Mouse (Mus musculus): ENCODE results near the gene Gpr161. TPM values are rescaled to one million over a fixed set of nuclear protein-coding genes. Genes with fewer than 3 reads are reported as not detected.

Gene Gpr161
- polyA plus RNA-seq, 1 experiment, result 1.4 TPM

DNA sequence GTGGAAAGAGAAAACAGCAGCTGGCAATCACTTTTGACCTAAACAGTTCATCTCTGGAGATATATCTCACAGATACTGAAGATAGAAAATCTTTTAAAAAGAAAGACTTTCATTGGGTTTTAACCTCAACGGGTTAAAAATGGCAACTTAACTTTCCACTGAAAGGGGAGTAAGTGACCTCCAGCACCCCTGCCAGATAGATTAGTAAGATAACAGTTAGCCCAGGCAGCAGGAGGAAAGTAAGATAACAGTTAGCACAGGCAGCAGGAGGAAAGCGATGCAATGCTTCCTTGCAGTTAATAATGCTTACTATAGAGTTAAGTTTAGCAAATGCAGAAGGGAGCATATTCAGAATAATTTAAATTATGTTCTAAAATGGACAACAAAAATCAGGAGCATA, 60.8 kb downstream of the Gpr161 start:
- 32% methylated on average over 2 of the region's 2 CpGs for WGBS
- Histone ChIP-seq H3K4me3 (ENCODE audit: insufficient read depth, low read depth, low read length) (no peak overlapping the region), H3K36me3 (ENCODE audit: control insufficient read depth, insufficient read depth, low read length) (peaks cover 3% of the 10 kb centered on the region), H3K27me3 (replicated peaks; ENCODE audit: control insufficient read depth, insufficient read depth, low read length) (no peaks in the 10 kb centered on the region), H3K4me1 (ENCODE audit: control insufficient read depth, insufficient read depth, low read length) (no peaks in the 10 kb centered on the region; the same call in 1 of the 2 replicates), H3K27ac (ENCODE audit: insufficient read depth, low read depth, low read length) (no peak overlapping the region)
- DNase-seq, result no peak
- no peak for TF ChIP-seq CTCF (conservative IDR thresholded peaks at IDR 0.05; ENCODE audit: insufficient read depth, insufficient read length, low read depth, low read length)
- no peak for TF ChIP-seq POLR2A (IDR thresholded peaks at IDR 0.05; ENCODE audit: low read depth, low read length)

DNA sequence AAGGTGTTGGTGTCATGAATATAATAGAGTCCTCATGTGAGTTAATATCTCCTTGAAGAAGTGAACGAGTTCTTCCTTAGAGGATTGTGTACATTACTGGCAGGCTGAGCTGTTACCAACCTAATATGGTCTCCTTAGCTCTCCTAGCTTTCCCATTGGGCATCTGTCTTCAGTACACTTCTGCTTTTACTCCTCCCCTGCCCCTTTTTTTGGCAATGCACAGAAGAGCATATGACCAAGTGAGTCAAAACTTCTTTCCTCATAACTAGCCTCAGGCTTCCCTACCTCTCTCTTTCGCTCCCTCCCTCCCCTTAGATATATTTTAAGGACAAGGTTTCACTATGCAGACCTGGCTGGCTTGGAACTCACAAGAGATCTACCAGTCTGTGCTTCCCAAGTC, 67.7 kb downstream of the Gpr161 start:
- Histone ChIP-seq H3K36me3 (ENCODE audit: control insufficient read depth, insufficient read depth, low read length) (no peaks in the 10 kb centered on the region; the same call in 1 of the 2 replicates), H3K4me3 (ENCODE audit: insufficient read depth, low read depth, low read length) (no peak overlapping the region), H3K27me3 (replicated peaks; ENCODE audit: control insufficient read depth, insufficient read depth, low read length) (no peaks in the 10 kb centered on the region), H3K4me1 (ENCODE audit: control insufficient read depth, insufficient read depth, low read length) (no peaks in the 10 kb centered on the region), H3K27ac (ENCODE audit: insufficient read depth, low read depth, low read length) (no peak overlapping the region)
- no peak for TF ChIP-seq POLR2A (IDR thresholded peaks at IDR 0.05; ENCODE audit: low read depth, low read length)
- no peak for TF ChIP-seq CTCF (conservative IDR thresholded peaks at IDR 0.05; ENCODE audit: insufficient read depth, insufficient read length, low read depth, low read length)
- no peak for DNase-seq
- WGBS, result 81% methylated on average over 2 of the region's 2 CpGs

DNA sequence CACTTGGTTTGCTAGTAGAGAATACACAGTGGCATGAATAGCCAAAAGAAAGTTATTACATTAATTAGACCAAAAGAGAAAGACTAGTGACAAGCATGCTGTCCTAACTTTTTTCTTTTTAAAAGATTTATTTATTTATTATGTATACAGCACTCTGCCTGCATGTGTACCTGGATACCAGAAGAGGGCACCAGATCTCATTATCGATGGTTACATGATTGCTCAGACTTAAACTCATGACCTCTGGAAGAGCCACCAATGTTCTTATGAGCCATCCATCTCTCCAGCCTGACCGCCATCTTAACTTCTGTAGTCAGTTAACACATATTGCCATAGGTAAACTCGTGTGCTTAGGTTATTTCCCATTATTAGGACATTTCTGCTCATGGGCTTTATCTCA, 69.5 kb downstream of the Gpr161 start:
- H3K4me1 ChIP-seq (ENCODE audit: control insufficient read depth, insufficient read depth, low read length), result peaks cover 3% of the 10 kb centered on the region; the same call in 1 of the 2 replicates
- H3K27me3 ChIP-seq (replicated peaks; ENCODE audit: control insufficient read depth, insufficient read depth, low read length), result no peaks in the 10 kb centered on the region
- H3K4me3 ChIP-seq (ENCODE audit: insufficient read depth, low read depth, low read length), result no peak overlapping the region
- no peak for DNase-seq
- TF ChIP-seq CTCF (conservative IDR thresholded peaks at IDR 0.05; ENCODE audit: insufficient read depth, insufficient read length, low read depth, low read length), result no peak
- no peak for TF ChIP-seq POLR2A (IDR thresholded peaks at IDR 0.05; ENCODE audit: low read depth, low read length)
- H3K36me3 ChIP-seq (ENCODE audit: control insufficient read depth, insufficient read depth, low read length), result no peaks in the 10 kb centered on the region; the same call in 1 of the 2 replicates
- H3K27ac ChIP-seq (ENCODE audit: insufficient read depth, low read depth, low read length), result no peak overlapping the region
- WGBS, result 94% methylated on average over 3 of the region's 3 CpGs

DNA sequence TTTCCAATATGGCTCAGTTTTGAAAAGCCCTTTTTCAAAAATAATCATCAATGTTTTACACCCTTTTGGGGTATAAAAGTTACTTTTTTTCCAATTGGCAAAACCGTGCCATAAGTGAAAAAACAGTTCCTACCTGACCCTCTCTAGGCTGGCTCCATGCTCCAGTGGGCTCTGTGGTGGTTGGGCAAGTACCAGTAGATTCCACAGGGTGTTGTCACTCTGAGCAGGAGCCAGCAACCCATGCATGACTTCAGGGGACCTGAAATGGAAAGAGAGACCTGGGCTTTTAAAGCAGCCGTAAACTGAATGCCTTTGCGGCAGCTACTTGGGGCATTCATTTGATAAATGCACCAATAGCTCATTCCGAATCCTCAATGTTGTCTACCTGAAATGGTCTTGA, 75.4 kb downstream of the Gpr161 start:
- peak; percentile 55 for DNase-seq
- Histone ChIP-seq H3K27me3 (replicated peaks; ENCODE audit: control insufficient read depth, insufficient read depth, low read length) (no peaks in the 10 kb centered on the region), H3K27ac (ENCODE audit: insufficient read depth, low read depth, low read length) (no peak overlapping the region), H3K36me3 (ENCODE audit: control insufficient read depth, insufficient read depth, low read length) (no peaks in the 10 kb centered on the region), H3K4me3 (ENCODE audit: insufficient read depth, low read depth, low read length) (no peak overlapping the region), H3K4me1 (ENCODE audit: control insufficient read depth, insufficient read depth, low read length) (peaks cover 3% of the 10 kb centered on the region; the same call in 1 of the 2 replicates)
- TF ChIP-seq CTCF (conservative IDR thresholded peaks at IDR 0.05; ENCODE audit: insufficient read depth, insufficient read length, low read depth, low read length) (no peak), POLR2A (IDR thresholded peaks at IDR 0.05; ENCODE audit: low read depth, low read length) (no peak)
- 58% methylated on average over 4 of the region's 4 CpGs for WGBS

DNA sequence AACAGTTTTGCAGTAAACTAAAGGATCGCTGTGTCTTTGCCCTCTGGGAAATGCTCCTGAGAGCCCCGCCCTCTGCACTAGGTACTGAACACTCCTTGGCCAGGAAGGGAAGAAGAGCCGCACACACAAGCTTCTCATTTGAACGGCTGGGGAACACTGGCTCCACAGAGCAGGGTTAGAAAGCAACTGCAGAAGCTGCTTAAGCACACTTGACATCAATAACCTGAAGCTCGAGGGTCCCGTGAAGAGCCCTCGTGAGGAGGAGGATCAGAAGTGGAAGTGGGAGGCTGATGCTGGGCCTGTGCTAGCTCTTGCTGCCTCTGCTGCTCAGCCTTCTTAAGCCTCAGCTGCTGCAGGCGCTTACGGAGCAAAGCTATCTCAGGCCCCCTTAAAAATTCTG, 78.2 kb downstream of the Gpr161 start:
- TF ChIP-seq POLR2A (IDR thresholded peaks at IDR 0.05; ENCODE audit: low read depth, low read length), result no peak
- TF ChIP-seq CTCF (conservative IDR thresholded peaks at IDR 0.05; ENCODE audit: insufficient read depth, insufficient read length, low read depth, low read length), result no peak
- Histone ChIP-seq H3K4me3 (ENCODE audit: insufficient read depth, low read depth, low read length) (no peak overlapping the region), H3K36me3 (ENCODE audit: control insufficient read depth, insufficient read depth, low read length) (no peaks in the 10 kb centered on the region), H3K27me3 (replicated peaks; ENCODE audit: control insufficient read depth, insufficient read depth, low read length) (no peaks in the 10 kb centered on the region), H3K4me1 (ENCODE audit: control insufficient read depth, insufficient read depth, low read length) (peaks cover 3% of the 10 kb centered on the region; the same call in 1 of the 2 replicates), H3K27ac (ENCODE audit: insufficient read depth, low read depth, low read length) (no peak overlapping the region)
- DNase-seq, result no peak
- 63% methylated on average over 9 of the region's 9 CpGs for WGBS

Other genes starting within 250 kb of the Gpr161 start
- not detected in 2 replicates for gene Tbx19, start 135.0 kb upstream of the Gpr161 start, polyA plus RNA-seq (2012; rRNA removed)
- gene Sft2d2, start 101.4 kb upstream of the Gpr161 start, polyA plus RNA-seq (2012; rRNA removed), result 52.7 and 57.7 TPM in 2 replicates
- 21.0 and 23.2 TPM in 2 replicates for gene Tiprl, start 58.8 kb upstream of the Gpr161 start, polyA plus RNA-seq (2012; rRNA removed)
- 24.3 and 24.7 TPM in 2 replicates for gene Dcaf6, start 164.7 kb downstream of the Gpr161 start, polyA plus RNA-seq (2012; rRNA removed)
- gene Mpc2, start 164.8 kb downstream of the Gpr161 start, polyA plus RNA-seq (2012; rRNA removed), result 277 and 335 TPM in 2 replicates
- 0.34 and 0.39 TPM in 2 replicates for gene Adcy10, start 189.4 kb downstream of the Gpr161 start, polyA plus RNA-seq (2012; rRNA removed)